Mouse (Mus musculus) MEL (cell line): ENCODE measurements around the gene Gpr146.

Experiments used
- CTCF ChIP-seq, 3 experiments: IDR thresholded peaks in 2 of 3; conservative IDR thresholded peaks in 1 of 3; 2 replicates each; pipeline ENCODE4 v1.5.1; 2011 to 2012; ENCODE audit warnings: low read length in 3 of 3, low read depth in 2 of 3, mild to moderate bottlenecking in 2 of 3, improper control_type of control experiment in 1 of 3, inconsistent platforms in 1 of 3, mixed read lengths in 1 of 3, moderate library complexity in 1 of 3; ENCODE audit not compliant: control insufficient read depth in 1 of 3, insufficient read depth in 1 of 3, poor library complexity in 1 of 3, severe bottlenecking in 1 of 3
- EP300 ChIP-seq, 2 experiments: IDR thresholded peaks; 2 replicates each; pipeline ENCODE4 v1.6.1; 2011; ENCODE audit warnings: improper control_type of control experiment in 2 of 2, low read length in 2 of 2, low read depth in 1 of 2, mild to moderate bottlenecking in 1 of 2
- JUND ChIP-seq: IDR thresholded peaks from 2 replicates; pipeline ENCODE4 v1.6.1; 2011; ENCODE audit warnings: low read depth, mild to moderate bottlenecking, improper control_type of control experiment, low read length
- KAT2A ChIP-seq: conservative IDR thresholded peaks from 2 replicates; pipeline ENCODE4 v1.6.1; 2012; ENCODE audit warnings: low read depth, low read length, improper control_type of control experiment, inconsistent platforms
- MEF2A ChIP-seq: IDR thresholded peaks from 2 replicates; pipeline ENCODE4 v1.6.1; 2014; ENCODE audit warnings: low read depth, mild to moderate bottlenecking, inconsistent platforms, low read length, improper control_type of control experiment; ENCODE audit not compliant: poor library complexity, insufficient replicate concordance, severe bottlenecking; ENCODE audit errors: extremely low read depth
- NRF1 ChIP-seq: IDR thresholded peaks from 2 replicates; pipeline ENCODE4 v1.6.1; 2014; ENCODE audit warnings: low read depth, mild to moderate bottlenecking, inconsistent platforms, low read length, improper control_type of control experiment, moderate library complexity; ENCODE audit not compliant: poor library complexity, insufficient read depth, severe bottlenecking
- POLR2A ChIP-seq, 2 experiments: IDR thresholded peaks; 2 replicates each; pipeline ENCODE4 v1.6.1; 2011 to 2012; ENCODE audit warnings: low read length in 2 of 2, mild to moderate bottlenecking in 2 of 2, control low read depth in 1 of 2, improper control_type of control experiment in 1 of 2, low read depth in 1 of 2, moderate library complexity in 1 of 2; ENCODE audit not compliant: control insufficient read depth in 1 of 2, insufficient read depth in 1 of 2, poor library complexity in 1 of 2
- RCOR1 ChIP-seq: IDR thresholded peaks from 2 replicates; pipeline ENCODE4 v1.6.1; 2012; ENCODE audit warnings: low read depth, mild to moderate bottlenecking, inconsistent platforms, low read length, improper control_type of control experiment
- TBP ChIP-seq: IDR thresholded peaks from 2 replicates; pipeline ENCODE4 v1.8.0; 2011; ENCODE audit warnings: low read depth, low read length, improper control_type of control experiment
- UBTF ChIP-seq: IDR thresholded peaks from 2 replicates; pipeline ENCODE4 v1.6.1; 2012; ENCODE audit warnings: low read depth, mild to moderate bottlenecking, inconsistent platforms, low read length, improper control_type of control experiment, moderate library complexity, borderline replicate concordance; ENCODE audit not compliant: insufficient read depth

DNA sequence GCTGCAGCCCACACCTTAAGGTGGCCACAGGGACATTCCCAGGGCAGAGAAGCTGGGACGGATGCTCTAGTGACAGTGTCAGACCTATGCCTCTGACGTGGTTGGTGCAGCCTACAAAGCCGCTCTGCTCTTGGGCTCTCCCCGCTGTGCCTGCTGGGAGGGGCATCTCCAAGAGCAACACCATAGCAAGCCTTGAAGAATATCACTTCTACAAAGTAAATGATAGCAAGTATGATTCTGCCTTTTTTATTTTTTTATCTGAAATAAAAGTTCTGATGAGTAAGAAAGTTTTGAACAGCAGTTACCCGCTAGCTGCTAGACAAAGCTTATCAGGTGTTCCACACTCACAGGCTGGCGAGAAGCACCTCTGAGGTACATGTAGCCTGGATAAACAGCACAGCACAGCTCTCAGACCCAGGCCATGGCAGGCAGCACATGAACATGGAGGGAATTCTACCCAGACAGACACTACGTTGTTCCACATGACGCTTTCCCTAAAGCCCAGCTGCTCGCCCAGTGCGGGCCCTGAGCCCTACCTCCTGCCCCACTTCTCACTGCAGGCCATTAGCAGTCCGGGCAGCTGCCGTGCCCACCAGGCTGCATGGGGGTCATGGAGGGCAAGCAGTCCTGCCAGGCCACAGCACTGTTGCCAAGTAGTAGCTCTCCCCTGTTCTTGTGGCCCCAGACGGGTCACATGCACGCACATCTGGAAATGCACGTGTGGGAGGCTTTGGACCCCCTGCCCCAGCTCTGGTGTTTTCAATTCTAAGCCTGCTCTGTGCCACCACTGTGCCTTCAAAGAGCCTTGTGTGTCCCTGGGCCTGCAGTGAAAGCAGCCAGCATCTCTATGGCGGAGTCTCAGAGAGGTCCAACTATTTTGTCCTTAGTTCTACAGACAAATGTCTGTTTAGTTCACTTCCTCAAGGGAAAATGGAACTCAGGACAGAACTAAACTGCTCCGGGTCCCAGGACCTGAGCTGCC lies 11.5 kb downstream of the Gpr146 start:
- TF ChIP-seq CTCF (IDR thresholded peaks at IDR 0.05 in 2 of 3, conservative IDR thresholded peaks at IDR 0.05 in 1 of 3; ENCODE audit: control insufficient read depth in 1 of 3, insufficient read depth in 1 of 3, low read depth in 2 of 3, low read length in 3 of 3, poor library complexity in 1 of 3, severe bottlenecking in 1 of 3): no peak
- no peak for TF ChIP-seq POLR2A (IDR thresholded peaks at IDR 0.05; ENCODE audit: control insufficient read depth in 1 of 2, insufficient read depth in 1 of 2, low read depth in 1 of 2, low read length in 2 of 2, poor library complexity in 1 of 2)
- peak; percentile 61 for TF ChIP-seq RCOR1
- no peak for TF ChIP-seq MEF2A
- no peak; the same call in 1 of the 2 replicates for TF ChIP-seq KAT2A
- 0 out of 2 replicates have a peak, but pooled peaks have one; percentile 32 for TF ChIP-seq JUND
- TF ChIP-seq NRF1: 0 out of 2 replicates have a peak, but pooled peaks have one; percentile 4
- no peak for TF ChIP-seq TBP
- TF ChIP-seq EP300 (IDR thresholded peaks at IDR 0.05; ENCODE audit: low read depth in 1 of 2, low read length in 2 of 2): peak; percentile 95 to 96
- no peak for TF ChIP-seq UBTF
